Mouse (Mus musculus) stomach, embryonic 14.5 days (tissue): ENCODE data around the gene Agmat. TPM values are rescaled to one million over a fixed set of nuclear protein-coding genes. Genes with fewer than 3 reads are reported as not detected.

ENCODE experiments used
- ATAC-seq: fragments of 200-750 bp; cut with Nextera tagmentation; 2 replicates; pipeline ENCODE4 v1.8.0; 2017; ENCODE audit warnings: low read depth, moderate TSS enrichment; ENCODE audit not compliant: insufficient number of reproducible peaks, insufficient read depth, low FRiP score
- H3K27ac ChIP-seq: fragments of 300-500 bp; sonication (generic); 2 replicates; pipeline ENCODE4 v1.5.1; 2014; ENCODE audit warnings: mild to moderate bottlenecking, low read length, moderate library complexity, mixed read lengths
- H3K27me3 ChIP-seq: fragments of 300-500 bp; sonication (generic); 2 replicates; pipeline ENCODE4 v1.6.1; 2014; ENCODE audit warnings: low read length, control low read depth, mixed read lengths; ENCODE audit not compliant: control insufficient read depth, insufficient read depth
- H3K36me3 ChIP-seq: fragments of 300-500 bp; sonication (generic); 2 replicates; pipeline ENCODE4 v1.6.1; 2014; ENCODE audit warnings: mild to moderate bottlenecking, control low read depth, low read length, moderate library complexity, mixed read lengths; ENCODE audit not compliant: control insufficient read depth, insufficient read depth
- H3K4me1 ChIP-seq: fragments of 300-500 bp; sonication (generic); 2 replicates; pipeline ENCODE4 v1.6.1; 2014; ENCODE audit warnings: low read length, control low read depth, mixed read lengths; ENCODE audit not compliant: control insufficient read depth, insufficient read depth
- H3K4me2 ChIP-seq: fragments of 300-500 bp; sonication (generic); replicated peaks from 2 replicates; pipeline ENCODE4 v1.6.1; 2014; ENCODE audit warnings: low read depth, low read length, control low read depth
- H3K4me3 ChIP-seq: fragments of 300-500 bp; sonication (generic); 2 replicates; pipeline ENCODE4 v1.5.1; 2014; ENCODE audit warnings: low read depth, low read length, control low read depth
- H3K9ac ChIP-seq: fragments of 300-500 bp; sonication (generic); replicated peaks from 2 replicates; pipeline ENCODE4 v1.6.1; 2014; ENCODE audit warnings: low read depth, mild to moderate bottlenecking, control low read depth, low read length, moderate library complexity, mixed read lengths
- H3K9me3 ChIP-seq: fragments of 300-500 bp; sonication (generic); 2 replicates; pipeline ENCODE4 v1.6.1; 2016; ENCODE audit warnings: low read depth, low read length, control low read depth; ENCODE audit not compliant: control insufficient read depth
- WGBS: fragments of 180-500 bp; shearing (Covaris S2); extraction: QIAGEN DNeasy Blood & Tissue Kit; methylation state at CpG from one replicate; pipeline ENCODE4 v1.1.7; 2014; 5-methylcytosine and 5-hydroxymethylcytosine counted together
- polyA plus RNA-seq: library from polyadenylated mRNA; unstranded; fragments of >200 nt; fragmentation: Nextera tagmentation; extraction: Ambion mirVana; gene quantifications from 2 replicates; pipeline ENCODE4 v1.2.1, GENCODE M21; 2014

Gene Agmat
- polyA plus RNA-seq, 1 experiment from 2014 or later: not detected

DNA sequence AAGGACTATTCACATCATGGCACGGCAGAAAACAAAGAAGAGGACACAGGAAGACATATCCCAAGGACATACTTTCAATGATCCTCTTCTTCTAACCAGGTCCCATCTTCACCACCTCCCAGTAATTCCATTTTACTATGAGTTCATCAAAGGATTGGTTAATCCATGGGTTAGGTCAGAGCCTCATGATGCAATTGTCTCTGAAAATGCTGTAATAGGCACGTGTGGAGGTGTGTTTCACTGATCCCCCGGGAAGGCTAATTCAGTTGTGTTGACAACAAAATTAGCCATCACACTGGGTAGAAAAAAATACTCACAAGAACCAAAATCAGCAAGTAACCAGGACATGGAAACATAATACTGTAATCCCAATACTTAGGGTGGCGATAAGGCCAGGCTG, 28.8 kb upstream of the Agmat start:
- Histone ChIP-seq H3K4me2 (no peak overlapping the region), H3K9me3 (no peaks in the 10 kb centered on the region), H3K4me1 (peaks cover 22% of the 10 kb centered on the region), H3K27ac (no peak overlapping the region), H3K36me3 (peaks cover 6% of the 10 kb centered on the region), H3K27me3 (no peaks in the 10 kb centered on the region), H3K9ac (no peak overlapping the region), H3K4me3 (no peak overlapping the region)
- WGBS: 91% methylated on average over 4 of the region's 4 CpGs
- no peak for ATAC-seq

- no peak overlapping the region for H3K4me3 ChIP-seq
- WGBS: 96% methylated on average over 1 of the region's 1 CpGs
Observed at GRCm38 (mm10) chr4:141719304-141719703, 27.2 kb upstream of the Agmat start.

DNA sequence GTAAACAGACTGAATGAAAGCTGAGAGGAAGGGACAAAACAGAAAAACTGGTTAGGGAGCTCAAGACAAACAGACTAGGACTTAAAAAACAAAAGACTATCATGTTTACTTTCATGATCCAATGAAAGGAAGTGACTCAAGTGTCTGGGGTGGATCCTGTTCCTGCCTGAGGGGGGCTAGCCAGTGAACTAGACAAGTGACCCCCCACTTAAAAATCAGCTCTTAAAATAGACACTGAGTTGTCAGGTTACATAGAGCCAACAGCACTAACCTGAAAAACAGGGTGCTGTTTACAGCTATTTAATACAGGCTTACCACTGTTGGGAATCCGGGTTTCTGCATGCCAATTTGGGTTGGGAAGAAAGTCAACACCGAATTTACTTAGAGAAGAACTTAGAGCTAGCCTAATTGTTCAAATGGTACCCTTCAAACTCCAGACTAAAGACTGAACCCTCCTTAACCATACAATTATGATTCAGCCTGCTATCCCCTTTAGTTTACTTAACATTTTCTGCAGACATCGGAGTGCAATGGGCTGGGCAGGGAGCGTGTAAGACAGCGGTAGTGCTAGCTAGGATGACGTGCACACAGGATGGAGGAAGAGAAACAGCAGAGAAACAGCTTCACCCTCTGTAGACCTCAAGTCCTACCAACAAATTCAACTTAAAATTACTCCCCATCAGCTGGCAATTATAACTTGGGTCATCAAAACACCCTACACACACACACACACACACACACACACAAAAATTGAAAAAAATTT, 25.5 kb upstream of the Agmat start:
- no peak for ATAC-seq
- Histone ChIP-seq H3K4me2 (peak overlapping the region; percentile 76), H3K4me3 (no peak overlapping the region; the same call in 1 of the 2 replicates), H3K9ac (no peak overlapping the region), H3K36me3 (peaks cover 6% of the 10 kb centered on the region), H3K27me3 (no peaks in the 10 kb centered on the region), H3K27ac (peak overlapping the region; percentile 30), H3K4me1 (peaks cover 23% of the 10 kb centered on the region), H3K9me3 (no peaks in the 10 kb centered on the region)
- WGBS: 45% methylated on average over 6 of the region's 6 CpGs

More at GRCm38 (mm10) chr4:141719304-141719703, 27.2 kb upstream of the Agmat start:
- no peak for ATAC-seq
- H3K9ac ChIP-seq: no peak overlapping the region
- H3K36me3 ChIP-seq: peaks cover 6% of the 10 kb centered on the region
- H3K4me2 ChIP-seq: no peak overlapping the region
- no peak overlapping the region for H3K27ac ChIP-seq
- no peaks in the 10 kb centered on the region for H3K9me3 ChIP-seq
- peaks cover 28% of the 10 kb centered on the region for H3K4me1 ChIP-seq
- no peaks in the 10 kb centered on the region for H3K27me3 ChIP-seq

DNA sequence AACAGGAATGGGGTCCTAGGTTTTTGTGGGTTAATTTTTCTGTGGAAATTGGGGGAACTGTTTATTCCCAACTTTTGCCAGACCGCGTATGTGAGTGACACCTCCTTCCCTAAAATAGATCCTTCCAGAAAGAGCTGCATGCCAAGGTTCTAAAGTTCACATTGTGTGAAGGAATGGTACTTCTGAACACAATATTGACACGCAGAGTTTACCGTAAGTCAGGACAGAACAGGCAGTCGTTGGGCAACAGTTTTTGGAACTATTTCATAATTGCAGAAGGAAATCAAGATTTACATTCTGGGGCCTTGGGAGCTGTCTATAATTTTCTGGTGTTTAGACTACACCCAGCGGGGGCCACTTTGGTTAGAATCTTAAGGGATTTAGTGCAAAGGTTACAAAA, 24.5 kb upstream of the Agmat start:
- H3K27me3 ChIP-seq: no peaks in the 10 kb centered on the region
- H3K4me2 ChIP-seq: peak overlapping the region; percentile 76
- peaks cover 23% of the 10 kb centered on the region for H3K4me1 ChIP-seq
- H3K9ac ChIP-seq: peak overlapping the region; percentile 96; the same call in 1 of the 2 replicates
- peak overlapping the region; percentile 96; the same call in 1 of the 2 replicates for H3K27ac ChIP-seq
- H3K36me3 ChIP-seq: peaks cover 6% of the 10 kb centered on the region
- no peaks in the 10 kb centered on the region for H3K9me3 ChIP-seq
- H3K4me3 ChIP-seq: peak overlapping the region; percentile 98
- 44% methylated on average over 6 of the region's 6 CpGs for WGBS
- ATAC-seq: no peak

GRCm38 (mm10) chr4:141722731-141723672, 23.5 kb upstream of the Agmat start, which contains the start of gene Ddi2:
Gene Ddi2 (minus strand): TSS chr4:141723419.
- WGBS: under 1% methylated on average over 79 of the region's 105 CpGs
- no peaks in the 10 kb centered on the region for H3K9me3 ChIP-seq

GRCm38 (mm10) chr4:141723673-141724068, 22.8 kb upstream of the Agmat start:
- Histone ChIP-seq H3K27ac (peak overlapping the region; percentile 11; the same call in 1 of the 2 replicates), H3K36me3 (peaks cover 6% of the 10 kb centered on the region), H3K27me3 (no peaks in the 10 kb centered on the region), H3K9ac (peak overlapping the region; percentile 31; the same call in 1 of the 2 replicates), H3K4me2 (peak overlapping the region; percentile 49), H3K4me3 (peak overlapping the region; percentile 98), H3K4me1 (peaks cover 23% of the 10 kb centered on the region), H3K9me3 (no peaks in the 10 kb centered on the region)
- 6% methylated on average over 13 of the region's 13 CpGs for WGBS
- no peak for ATAC-seq

More at GRCm38 (mm10) chr4:141722731-141723672, 23.5 kb upstream of the Agmat start, which contains the start of gene Ddi2:
- H3K27me3 ChIP-seq: no peaks in the 10 kb centered on the region
- H3K4me3 ChIP-seq: peak within 1 kb of the TSS; percentile 98
- peaks cover 23% of the 10 kb centered on the region for H3K4me1 ChIP-seq
- H3K27ac ChIP-seq: peak within 1 kb of the TSS; percentile 96
- H3K9ac ChIP-seq: peak within 1 kb of the TSS; percentile 96
- H3K4me2 ChIP-seq: peak within 1 kb of the TSS; percentile 76
- H3K36me3 ChIP-seq: peaks cover 6% of the 10 kb centered on the region
- peak; percentile 83 for ATAC-seq

- Histone ChIP-seq H3K4me3 (no peak overlapping the region), H3K27ac (no peak overlapping the region), H3K27me3 (no peaks in the 10 kb centered on the region), H3K9me3 (no peaks in the 10 kb centered on the region), H3K36me3 (peaks cover 6% of the 10 kb centered on the region), H3K4me2 (no peak overlapping the region), H3K4me1 (peaks cover 21% of the 10 kb centered on the region), H3K9ac (no peak overlapping the region)
- ATAC-seq: no peak
- WGBS: 72% methylated on average over 11 of the region's 11 CpGs
Observed at GRCm38 (mm10) chr4:141724594-141724993, 21.9 kb upstream of the Agmat start.

DNA sequence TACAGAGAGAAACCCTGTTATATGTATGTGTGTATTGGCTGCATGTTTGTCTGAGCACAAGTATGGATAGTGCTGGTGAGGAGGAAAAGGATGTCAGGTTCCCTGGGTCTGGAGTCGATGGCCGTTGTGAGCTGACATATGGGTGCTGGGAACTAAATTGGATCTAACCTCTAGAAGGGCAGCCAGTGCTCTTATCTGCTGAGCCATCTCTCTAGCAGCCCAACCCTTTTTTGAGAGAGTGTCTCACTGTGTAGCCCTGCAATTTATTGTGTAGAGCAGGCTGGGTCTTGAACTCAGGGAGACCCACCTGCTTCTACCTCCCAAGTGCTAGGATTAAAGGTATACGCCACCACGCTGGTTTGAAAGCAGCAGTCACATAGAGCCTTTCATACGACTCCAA, 21.2 kb upstream of the Agmat start:
- ATAC-seq: no peak
- Histone ChIP-seq H3K27ac (0 out of 2 replicates have a peak overlapping the region, but pooled peaks have one; percentile 21), H3K9ac (no peak overlapping the region), H3K27me3 (no peaks in the 10 kb centered on the region), H3K9me3 (no peaks in the 10 kb centered on the region), H3K4me3 (no peak overlapping the region), H3K36me3 (no peaks in the 10 kb centered on the region; the same call in 1 of the 2 replicates), H3K4me1 (peaks cover 17% of the 10 kb centered on the region), H3K4me2 (no peak overlapping the region)
- WGBS: 77% methylated on average over 5 of the region's 5 CpGs
